Mouse (Mus musculus) gonadal fat pad, adult 2 months (tissue): ENCODE results near the gene Ubac2. TPM values are rescaled to one million over a fixed set of nuclear protein-coding genes. Genes with fewer than 3 reads are reported as not detected.

Source experiments
- DNase-seq: peaks from one replicate; pipeline ENCODE4 v3.0.0-alpha.2; 2012; ENCODE audit warnings: low read depth
- polyA plus RNA-seq: library from polyadenylated mRNA; depleted of rRNA; stranded (reverse); fragments of >200 nt; gene quantifications from 2 replicates; pipeline ENCODE4 v1.2.3, GENCODE M21; 2012

Ubac2 gene
- polyA plus RNA-seq, 1 experiment: 70.0 TPM

- no peak for DNase-seq
Measured at GRCm38 (mm10) chr14:121967095-121967494, 88.7 kb downstream of the Ubac2 start.

- DNase-seq: no peak
Measured at GRCm38 (mm10) chr14:121970402-121970801, 92.0 kb downstream of the Ubac2 start.

DNA sequence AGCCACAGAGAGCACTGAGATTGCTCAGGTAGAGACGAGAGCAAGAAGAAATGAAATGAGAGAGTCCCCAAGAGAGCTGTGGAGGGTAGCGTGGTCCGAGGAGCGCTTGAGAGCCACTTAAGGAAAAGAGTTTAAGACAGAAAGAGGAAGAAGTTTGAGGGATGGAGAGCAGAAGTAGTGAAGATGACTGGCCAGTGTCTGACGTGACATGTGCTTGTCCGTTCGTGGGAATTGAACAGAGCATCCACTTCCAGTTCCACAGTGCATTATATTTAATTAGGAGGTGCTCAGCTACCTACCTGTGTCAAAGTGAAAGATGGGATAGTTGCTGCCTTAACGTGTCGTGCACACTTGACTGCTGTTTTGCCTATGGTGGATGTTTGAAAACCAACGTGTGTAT, 94.7 kb downstream of the Ubac2 start:
- no peak for DNase-seq

GRCm38 (mm10) chr14:121981531-121981930, 103.1 kb downstream of the Ubac2 start:
- no peak for DNase-seq

- DNase-seq: no peak
Measured at GRCm38 (mm10) chr14:121983009-121983933, 104.9 kb downstream of the Ubac2 start.

- no peak for DNase-seq
Measured at GRCm38 (mm10) chr14:121985477-121985876, 107.1 kb downstream of the Ubac2 start.

DNA sequence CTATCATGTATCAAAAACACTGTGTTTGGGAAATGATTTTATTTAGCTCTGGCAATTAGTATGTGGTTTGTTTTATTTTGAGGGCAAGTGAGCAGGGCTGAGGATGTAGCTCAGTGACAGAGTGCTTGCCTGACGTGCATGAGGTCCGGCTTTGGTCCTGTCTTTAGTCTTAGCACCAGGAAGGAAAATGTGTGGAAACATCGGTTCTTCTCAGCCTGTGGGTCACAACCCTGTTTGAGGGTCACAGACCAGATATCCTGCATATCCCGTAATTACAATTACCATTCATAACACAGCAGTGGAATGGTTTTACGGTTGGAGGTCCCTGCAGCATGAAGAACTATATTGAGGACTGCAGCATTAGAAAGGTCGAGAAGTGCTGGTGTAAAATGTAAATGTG, 107.6 kb downstream of the Ubac2 start:
- no peak for DNase-seq

GRCm38 (mm10) chr14:121987287-121987686, 108.9 kb downstream of the Ubac2 start:
- no peak for DNase-seq

- DNase-seq: no peak
Measured at GRCm38 (mm10) chr14:121987691-121988090, 109.3 kb downstream of the Ubac2 start.

- DNase-seq: no peak
Measured at GRCm38 (mm10) chr14:121989331-121989730, 110.9 kb downstream of the Ubac2 start.

GRCm38 (mm10) chr14:121989869-121990268, 111.4 kb downstream of the Ubac2 start:
- no peak for DNase-seq

GRCm38 (mm10) chr14:121990897-121991296, 112.5 kb downstream of the Ubac2 start:
- DNase-seq: no peak

GRCm38 (mm10) chr14:121991921-121992320, 113.5 kb downstream of the Ubac2 start:
- no peak for DNase-seq

- DNase-seq: no peak
Measured at GRCm38 (mm10) chr14:121992395-121993280, 114.2 kb downstream of the Ubac2 start.

DNA sequence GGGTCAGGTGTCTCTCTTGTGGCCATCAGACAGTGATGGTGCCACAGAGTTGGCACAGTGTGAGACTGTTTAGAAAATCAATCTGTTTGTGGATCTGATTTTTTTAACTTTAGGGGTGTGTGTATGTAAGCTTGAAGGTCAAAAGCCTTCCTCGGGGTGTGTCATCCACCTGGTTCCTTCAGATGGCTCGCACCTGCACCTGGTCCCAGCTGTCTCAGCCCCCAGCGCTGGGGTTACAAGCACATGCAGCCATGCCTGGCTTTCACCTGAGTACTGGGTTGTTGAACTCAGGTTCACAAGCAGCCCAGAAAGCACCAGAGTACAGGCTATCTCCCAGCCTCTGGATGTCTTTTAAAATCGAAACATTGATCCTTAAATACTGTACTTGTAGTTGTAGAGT, 115.2 kb downstream of the Ubac2 start:
- no peak for DNase-seq

- no peak for DNase-seq
Measured at GRCm38 (mm10) chr14:121994171-121994700, 115.8 kb downstream of the Ubac2 start.

DNA sequence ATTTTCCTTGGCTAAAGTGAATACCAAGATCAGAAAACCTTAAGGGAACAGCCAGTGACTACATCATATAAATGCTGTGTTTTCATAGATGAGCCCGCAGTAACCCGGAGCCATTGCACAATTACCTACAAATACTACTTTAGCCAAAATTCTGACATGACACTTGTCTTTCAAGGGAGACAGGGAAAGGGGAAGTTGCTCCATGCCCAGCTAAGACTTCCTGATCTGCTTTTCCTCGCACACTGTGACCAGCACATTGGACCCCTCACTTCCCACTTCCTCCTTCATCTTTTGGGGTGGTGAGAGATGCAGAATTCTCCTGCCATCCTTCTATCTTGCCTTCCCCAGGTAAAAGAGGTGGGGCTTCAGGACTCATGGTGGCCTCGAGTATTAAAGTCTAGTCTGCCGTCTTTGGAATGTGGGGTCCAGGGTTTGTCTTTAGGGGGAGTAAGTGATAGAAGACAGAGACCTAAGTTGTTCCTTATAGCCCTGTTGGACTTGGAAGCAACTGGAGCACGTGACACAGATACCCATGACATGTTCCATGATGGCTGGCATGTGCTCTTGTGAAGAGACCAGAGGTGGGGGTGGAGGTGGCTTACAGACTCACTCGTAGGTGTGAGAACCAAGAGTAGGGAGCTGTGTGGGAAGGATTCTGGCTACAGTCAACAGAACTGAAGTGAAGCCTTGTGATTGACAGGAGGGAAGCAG, 116.6 kb downstream of the Ubac2 start:
- no peak for DNase-seq

DNA sequence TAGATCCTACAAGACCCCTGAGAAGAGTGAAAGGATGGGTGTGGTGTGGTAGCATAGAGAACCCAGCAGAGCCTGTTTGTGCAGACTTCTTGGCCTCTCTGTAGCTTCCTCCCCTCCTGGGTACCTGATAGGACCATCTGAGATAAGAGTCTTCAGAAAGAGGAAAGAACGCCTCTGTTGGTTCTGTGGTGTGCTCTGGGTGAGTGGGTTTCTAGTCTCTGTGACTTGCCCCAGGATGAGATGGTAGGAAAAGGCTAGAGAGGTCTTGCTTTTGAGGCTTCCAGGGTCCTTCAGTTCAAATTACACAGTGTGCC, 117.1 kb downstream of the Ubac2 start:
- no peak for DNase-seq

DNA sequence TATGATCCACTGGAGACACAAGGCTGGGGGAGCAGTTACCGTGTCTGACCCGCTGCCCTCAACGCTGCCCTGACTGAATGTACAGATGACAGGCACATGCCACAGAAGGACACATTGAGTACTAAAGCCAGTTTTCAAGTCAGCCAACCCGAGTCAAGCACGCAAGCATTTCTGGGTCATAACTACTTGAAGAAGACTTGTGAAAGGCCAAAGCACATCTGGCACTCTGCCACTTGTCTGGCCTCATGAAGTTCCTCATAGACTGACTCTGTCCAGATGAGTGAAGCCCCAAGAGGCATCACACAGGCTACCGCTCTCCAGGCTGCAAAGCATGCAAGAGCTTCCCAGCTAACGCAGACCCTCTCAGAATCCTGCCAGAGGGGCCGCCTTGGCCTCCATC, 118.4 kb downstream of the Ubac2 start:
- DNase-seq: no peak

DNA sequence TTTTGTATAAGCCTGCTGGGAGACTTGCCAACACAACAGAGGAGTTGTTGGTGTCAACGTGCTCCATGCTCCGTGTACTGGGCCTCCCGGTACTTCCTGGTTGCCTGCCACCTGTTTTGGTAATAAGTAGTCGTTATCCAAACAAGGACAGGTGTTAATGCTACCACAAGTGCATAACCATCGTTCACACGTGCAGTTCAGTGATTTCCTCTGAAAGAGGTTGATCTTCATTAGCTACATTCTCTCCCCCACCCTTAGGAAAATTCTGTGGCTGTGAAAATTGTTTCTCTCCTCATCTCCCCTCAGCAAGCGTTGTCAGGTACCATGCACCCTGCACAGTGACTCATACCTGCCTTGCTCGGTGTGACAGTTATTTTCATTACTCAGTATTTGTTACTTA, 121.0 kb downstream of the Ubac2 start:
- DNase-seq: no peak

DNA sequence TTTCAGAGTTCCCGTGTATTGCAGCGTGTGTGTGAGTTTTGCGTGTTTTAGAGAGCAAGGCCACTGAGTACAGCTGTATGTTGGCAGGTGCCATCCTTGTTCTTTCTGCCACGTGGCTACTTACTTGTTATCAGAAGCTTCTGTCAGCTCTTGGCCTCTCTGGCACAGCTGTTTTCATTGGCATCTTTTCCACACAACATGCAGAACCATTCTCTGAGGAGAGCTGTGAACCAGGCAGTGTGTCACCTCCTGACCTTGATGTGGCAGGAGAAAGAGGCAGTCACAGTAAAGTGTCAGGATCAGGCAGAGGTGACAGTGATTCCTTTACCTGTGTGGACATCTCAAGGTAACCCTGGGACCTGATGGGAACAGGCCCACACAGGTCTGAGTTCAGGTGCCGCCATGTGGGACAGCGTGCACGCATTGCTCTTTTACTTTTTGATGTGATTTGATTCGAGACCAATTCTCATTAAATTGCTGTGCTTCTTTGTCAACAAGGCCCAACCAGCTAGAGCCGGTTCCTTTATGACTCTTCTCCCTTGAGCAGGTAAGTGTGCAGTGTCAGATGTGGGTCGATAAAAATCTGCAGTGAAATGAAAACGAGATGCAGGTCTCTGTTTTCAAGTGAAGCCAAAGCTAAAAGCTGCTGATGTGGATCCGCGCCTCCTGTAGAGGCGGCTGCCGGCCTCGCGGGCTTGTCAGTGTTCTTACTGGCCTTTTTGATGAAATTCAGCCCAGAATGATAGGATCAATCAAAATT, 122.1 kb downstream of the Ubac2 start:
- no peak for DNase-seq
